Mouse (Mus musculus) forebrain, embryonic 11.5 days (tissue): ENCODE results near the gene Dcaf12. TPM values are rescaled to one million over a fixed set of nuclear protein-coding genes. Genes with fewer than 3 reads are reported as not detected.

Experiments
- ATAC-seq: fragments of 200-750 bp; cut with Nextera tagmentation; replicated peaks from 2 replicates; pipeline ENCODE4 v1.8.0; 2017; ENCODE audit warnings: moderate TSS enrichment; ENCODE audit not compliant: low FRiP score
- DNase-seq: peaks from one replicate; pipeline ENCODE4 v3.0.0-alpha.2; 2017; ENCODE audit warnings: low spot score
- H3K27ac ChIP-seq: fragments of 300-500 bp; sonication (generic); 2 replicates; pipeline ENCODE4 v1.5.1; 2014; ENCODE audit warnings: low read depth, low read length
- H3K27me3 ChIP-seq: fragments of 300-500 bp; sonication (generic); 2 replicates; pipeline ENCODE4 v1.6.1; 2014; ENCODE audit warnings: mild to moderate bottlenecking, low read length, mixed read lengths; ENCODE audit not compliant: control insufficient read depth, insufficient read depth
- H3K36me3 ChIP-seq: fragments of 300-500 bp; sonication (generic); 2 replicates; pipeline ENCODE4 v1.6.1; 2014; ENCODE audit warnings: mild to moderate bottlenecking, low read length, moderate library complexity, mixed read lengths; ENCODE audit not compliant: control insufficient read depth, insufficient read depth
- H3K4me1 ChIP-seq: fragments of 300-500 bp; sonication (generic); replicated peaks from 2 replicates; pipeline ENCODE4 v1.6.1; 2014; ENCODE audit warnings: low read length, mixed read lengths; ENCODE audit not compliant: control insufficient read depth, insufficient read depth
- H3K4me2 ChIP-seq: fragments of 300-500 bp; sonication (generic); 2 replicates; pipeline ENCODE4 v1.6.1; 2014; ENCODE audit warnings: low read depth, mild to moderate bottlenecking, low read length, moderate library complexity, mixed read lengths; ENCODE audit not compliant: severe bottlenecking
- H3K4me3 ChIP-seq: fragments of 300-500 bp; sonication (generic); 2 replicates; pipeline ENCODE4 v1.5.1; 2014; ENCODE audit warnings: low read depth, low read length
- H3K9ac ChIP-seq: fragments of 300-500 bp; sonication (generic); 2 replicates; pipeline ENCODE4 v1.6.1; 2014; ENCODE audit warnings: low read length
- H3K9me3 ChIP-seq: fragments of 300-500 bp; sonication (generic); 2 replicates; pipeline ENCODE4 v1.6.1; 2016; ENCODE audit warnings: low read length, mixed read lengths; ENCODE audit not compliant: control insufficient read depth
- WGBS: fragments of 180-500 bp; shearing (Covaris S2); extraction: QIAGEN DNeasy Blood & Tissue Kit; methylation state at CpG from one replicate; pipeline ENCODE4 v1.1.7; 2014; 5-methylcytosine and 5-hydroxymethylcytosine counted together
- polyA plus RNA-seq: library from polyadenylated mRNA; unstranded; fragments of >200 nt; fragmentation: Nextera tagmentation; extraction: Ambion mirVana; gene quantifications from 2 replicates; pipeline ENCODE4 v1.2.1, GENCODE M21; 2014

The Dcaf12 gene
- polyA plus RNA-seq, result 51.8 and 52.5 TPM in 2 replicates

GRCm38 (mm10) chr4:41314141-41315129, at the start of gene Dcaf12:
Dcaf12 (minus strand) TSS chr4:41314889.
- Histone ChIP-seq H3K27ac (peak within 1 kb of the TSS; percentile 74), H3K36me3 (peaks cover 2% of the 10 kb centered on the region; the same call in 1 of the 2 replicates), H3K27me3 (no peaks in the 10 kb centered on the region), H3K9ac (peak within 1 kb of the TSS; percentile 89), H3K9me3 (no peaks in the 10 kb centered on the region), H3K4me3 (peak within 1 kb of the TSS; percentile 97), H3K4me1 (peaks cover 3% of the 10 kb centered on the region), H3K4me2 (peak within 1 kb of the TSS; percentile 85)
- ATAC-seq, result peak; percentile 96
- WGBS, result under 1% methylated on average over 70 of the region's 70 CpGs
- peak; percentile 96 for DNase-seq

- 0 out of 2 replicates have a peak, but pooled peaks cover 3% of the 10 kb centered on the region for H3K4me1 ChIP-seq
- 98% methylated on average over 3 of the region's 3 CpGs for WGBS
- no peak overlapping the region for H3K9ac ChIP-seq
- H3K36me3 ChIP-seq, result no peaks in the 10 kb centered on the region
- ATAC-seq (no peak), DNase-seq (no peak)
- H3K4me3 ChIP-seq, result no peak overlapping the region
- H3K4me2 ChIP-seq, result no peak overlapping the region
- H3K9me3 ChIP-seq, result no peaks in the 10 kb centered on the region
- no peaks in the 10 kb centered on the region for H3K27me3 ChIP-seq
- H3K27ac ChIP-seq, result no peak overlapping the region
Measured at GRCm38 (mm10) chr4:41361059-41361458, 46.4 kb upstream of the Dcaf12 start.

- no peaks in the 10 kb centered on the region; the same call in 1 of the 2 replicates for H3K36me3 ChIP-seq
- H3K9ac ChIP-seq, result no peak overlapping the region
- H3K4me3 ChIP-seq, result no peak overlapping the region
- no peaks in the 10 kb centered on the region for H3K27me3 ChIP-seq
- DNase-seq (no peak), ATAC-seq (no peak)
- 93% methylated on average over 7 of the region's 7 CpGs for WGBS
- 0 out of 2 replicates have a peak, but pooled peaks cover 3% of the 10 kb centered on the region for H3K4me1 ChIP-seq
- no peak overlapping the region for H3K4me2 ChIP-seq
- H3K27ac ChIP-seq, result no peak overlapping the region
- no peaks in the 10 kb centered on the region for H3K9me3 ChIP-seq
Measured at GRCm38 (mm10) chr4:41359358-41359757, 44.7 kb upstream of the Dcaf12 start.

- 0 out of 2 replicates have a peak, but pooled peaks cover 3% of the 10 kb centered on the region for H3K4me1 ChIP-seq
- no peak overlapping the region for H3K27ac ChIP-seq
- no peak for ATAC-seq
- no peaks in the 10 kb centered on the region for H3K9me3 ChIP-seq
- no peak overlapping the region for H3K4me2 ChIP-seq
- WGBS, result 92% methylated on average over 2 of the region's 2 CpGs
- H3K9ac ChIP-seq, result no peak overlapping the region
- H3K27me3 ChIP-seq, result no peaks in the 10 kb centered on the region
- DNase-seq, result no peak
- H3K4me3 ChIP-seq, result no peak overlapping the region
- H3K36me3 ChIP-seq, result no peaks in the 10 kb centered on the region; the same call in 1 of the 2 replicates
Measured at GRCm38 (mm10) chr4:41358669-41359068, 44.0 kb upstream of the Dcaf12 start.

DNA sequence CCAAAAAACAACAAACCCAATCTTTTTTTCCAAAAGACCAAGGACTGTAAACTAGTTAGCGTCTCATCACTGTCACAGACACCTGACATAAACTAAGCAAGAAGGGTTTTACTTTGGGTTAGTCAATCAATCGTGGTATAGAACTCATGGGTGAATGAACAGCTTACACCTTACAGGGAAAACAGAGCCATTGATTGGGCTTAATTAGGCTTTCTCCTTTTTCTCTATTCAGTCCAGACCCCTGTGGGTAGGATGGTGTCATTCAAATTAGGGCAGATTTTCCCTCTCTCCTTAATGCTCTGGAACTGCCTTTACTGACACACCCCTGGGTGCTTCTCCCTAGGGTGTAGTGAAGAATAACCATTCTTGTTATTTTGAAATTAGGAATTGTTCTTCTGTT, 42.5 kb upstream of the Dcaf12 start:
- WGBS, result 10% methylated on average over 2 of the region's 2 CpGs
- Histone ChIP-seq H3K4me2 (no peak overlapping the region), H3K9me3 (no peaks in the 10 kb centered on the region), H3K36me3 (no peaks in the 10 kb centered on the region; the same call in 1 of the 2 replicates), H3K27ac (no peak overlapping the region), H3K4me1 (0 out of 2 replicates have a peak, but pooled peaks cover 3% of the 10 kb centered on the region), H3K27me3 (no peaks in the 10 kb centered on the region), H3K9ac (no peak overlapping the region), H3K4me3 (no peak overlapping the region)
- no peak for DNase-seq
- peak; percentile 61; the same call in 1 of the 2 replicates for ATAC-seq

- 0 out of 2 replicates have a peak, but pooled peaks cover 7% of the 10 kb centered on the region for H3K4me1 ChIP-seq
- ATAC-seq (no peak), DNase-seq (no peak)
- no peak overlapping the region for H3K4me2 ChIP-seq
- no peak overlapping the region for H3K9ac ChIP-seq
- H3K27me3 ChIP-seq, result no peaks in the 10 kb centered on the region
- H3K27ac ChIP-seq, result no peak overlapping the region
- H3K36me3 ChIP-seq, result no peaks in the 10 kb centered on the region; the same call in 1 of the 2 replicates
- no peaks in the 10 kb centered on the region for H3K9me3 ChIP-seq
- no peak overlapping the region for H3K4me3 ChIP-seq
- WGBS, result 95% methylated on average over 1 of the region's 1 CpGs
Measured at GRCm38 (mm10) chr4:41353265-41353664, 38.6 kb upstream of the Dcaf12 start.

- peaks cover 10% of the 10 kb centered on the region; the same call in 1 of the 2 replicates for H3K4me1 ChIP-seq
- no peaks in the 10 kb centered on the region; the same call in 1 of the 2 replicates for H3K36me3 ChIP-seq
- no peaks in the 10 kb centered on the region for H3K27me3 ChIP-seq
- no peak for DNase-seq
- no peaks in the 10 kb centered on the region for H3K9me3 ChIP-seq
- H3K4me2 ChIP-seq, result no peak overlapping the region
- no peak overlapping the region for H3K27ac ChIP-seq
- no peak overlapping the region for H3K9ac ChIP-seq
- no peak overlapping the region for H3K4me3 ChIP-seq
- no peak for ATAC-seq
- WGBS, result 96% methylated on average over 4 of the region's 4 CpGs
Measured at GRCm38 (mm10) chr4:41352758-41353157, 38.1 kb upstream of the Dcaf12 start.

- Histone ChIP-seq H3K9me3 (no peaks in the 10 kb centered on the region), H3K36me3 (no peaks in the 10 kb centered on the region), H3K4me1 (peaks cover 6% of the 10 kb centered on the region; the same call in 1 of the 2 replicates), H3K27me3 (no peaks in the 10 kb centered on the region), H3K27ac (peak overlapping the region; percentile 86), H3K4me3 (peak overlapping the region; percentile 81), H3K9ac (peak overlapping the region; percentile 66), H3K4me2 (peak overlapping the region; percentile 47)
- 1% methylated on average over 27 of the region's 28 CpGs for WGBS
- DNase-seq (no peak), ATAC-seq (no peak; the same call in 1 of the 2 replicates)
Measured at GRCm38 (mm10) chr4:41349199-41349591, 34.5 kb upstream of the Dcaf12 start.
